In genomic region chr16:42808864-42809263, GRCm38 (mm10) we compare ENCODE assay signal across 14 mouse cellular contexts.
DNase-seq lines count a peak whose midpoint lies in the region; ATAC-seq and TF ChIP-seq lines count a peak whose summit lies in the region.
"Had no signal": no experiment of that assay in that cellular context is flagged by ENCODE, and none has a peak within 500 bp of the region (broad histone marks: within the 10 kb centered on the region; RNA-seq: fewer than 3 reads in every experiment).

No protein-coding gene starts in this region.

- WGBS in embryonic facial prominence, embryonic 14.5 days, result 37% methylated on average over 6 of the region's 6 CpGs
- 84% methylated on average over 6 of the region's 6 CpGs for WGBS in embryonic facial prominence, embryonic 10.5 days
- 43% methylated on average over 6 of the region's 6 CpGs for WGBS in kidney, adult 2 months

- TF ChIP-seq POLR2A in kidney, adult 2 months (IDR thresholded peaks at IDR 0.05; ENCODE audit: low read depth, low read length), result no peak
- no peak for TF ChIP-seq POLR2A in myocyte (IDR thresholded peaks at IDR 0.05; ENCODE audit: insufficient read length, low read depth)

- no peaks in the 10 kb centered on the region for H3K4me1 ChIP-seq in embryonic facial prominence, embryonic 14.5 days (ENCODE audit: control insufficient read depth, insufficient read depth, low read length)
- H3K4me1 ChIP-seq in embryonic facial prominence, embryonic 10.5 days, result no peaks in the 10 kb centered on the region
- no peaks in the 10 kb centered on the region for H3K4me1 ChIP-seq in kidney, adult 2 months (ENCODE audit: control insufficient read depth, insufficient read depth, low read length)
- H3K4me1 ChIP-seq: hindbrain, embryonic 12.5 days had no signal

- H3K27me3 ChIP-seq in embryonic facial prominence, embryonic 14.5 days (replicated peaks; ENCODE audit: control insufficient read depth, insufficient read depth, low read length), result no peaks in the 10 kb centered on the region
- no peaks in the 10 kb centered on the region for H3K27me3 ChIP-seq in embryonic facial prominence, embryonic 10.5 days (replicated peaks; ENCODE audit: low read depth, poor library complexity, severe bottlenecking)
- no peaks in the 10 kb centered on the region for H3K27me3 ChIP-seq in kidney, adult 2 months (replicated peaks; ENCODE audit: control insufficient read depth, insufficient read depth, low read length)
- no peaks in the 10 kb centered on the region for H3K27me3 ChIP-seq in myocyte (ENCODE audit: control insufficient read depth, insufficient read depth, insufficient read length)
- H3K27me3 ChIP-seq: hindbrain, embryonic 12.5 days had no signal

- H3K4me2 ChIP-seq in embryonic facial prominence, embryonic 14.5 days (ENCODE audit: low read depth, low read length), result no peak overlapping the region
- H3K4me2 ChIP-seq in myocyte (ENCODE audit: low read depth), result peak overlapping the region; percentile 12
- H3K4me2 ChIP-seq: hindbrain, embryonic 12.5 days; midbrain, embryonic 11.5 days had no signal

- H3K36me3 ChIP-seq in embryonic facial prominence, embryonic 14.5 days (ENCODE audit: control insufficient read depth, insufficient read depth, low read length), result no peaks in the 10 kb centered on the region
- H3K36me3 ChIP-seq in embryonic facial prominence, embryonic 10.5 days (replicated peaks), result no peaks in the 10 kb centered on the region
- no peaks in the 10 kb centered on the region for H3K36me3 ChIP-seq in kidney, adult 2 months (ENCODE audit: control insufficient read depth, insufficient read depth, low read length)
- H3K36me3 ChIP-seq in myocyte (ENCODE audit: control insufficient read depth, insufficient read depth), result no peaks in the 10 kb centered on the region
- H3K36me3 ChIP-seq: hindbrain, embryonic 12.5 days had no signal

- no peaks in the 10 kb centered on the region for H3K9me3 ChIP-seq in embryonic facial prominence, embryonic 14.5 days (ENCODE audit: control insufficient read depth, low read length)
- no peaks in the 10 kb centered on the region for H3K9me3 ChIP-seq in embryonic facial prominence, embryonic 10.5 days
- H3K9me3 ChIP-seq: hindbrain, embryonic 12.5 days had no signal

- no peak overlapping the region for H3K27ac ChIP-seq in embryonic facial prominence, embryonic 14.5 days (replicated peaks; ENCODE audit: low read depth, low read length)
- H3K27ac ChIP-seq in embryonic facial prominence, embryonic 10.5 days (replicated peaks), result no peak overlapping the region
- H3K27ac ChIP-seq in kidney, adult 2 months (ENCODE audit: insufficient read depth, low read depth, low read length), result no peak overlapping the region
- H3K27ac ChIP-seq: hindbrain, embryonic 12.5 days had no signal

- no peaks in the 10 kb centered on the region for H3K79me2 ChIP-seq in myocyte (ENCODE audit: control insufficient read depth, insufficient read depth)

- no peak overlapping the region for H3ac ChIP-seq in myocyte (ENCODE audit: control insufficient read depth, insufficient read length)

- peak; percentile 22; the same call in 1 of the 2 replicates for ATAC-seq in embryonic facial prominence, embryonic 14.5 days (ENCODE audit: low read depth)
- ATAC-seq: intestine, postnatal 0 days; liver, postnatal 0 days had no signal

- no peak overlapping the region for H3K4me3 ChIP-seq in embryonic facial prominence, embryonic 14.5 days (ENCODE audit: low read depth, low read length)
- no peak overlapping the region for H3K4me3 ChIP-seq in embryonic facial prominence, embryonic 10.5 days
- no peak overlapping the region for H3K4me3 ChIP-seq in kidney, adult 2 months (ENCODE audit: insufficient read depth, low read depth, low read length)
- H3K4me3 ChIP-seq in myocyte, result no peak overlapping the region
- H3K4me3 ChIP-seq: hindbrain, embryonic 12.5 days had no signal

- H3K9ac ChIP-seq in embryonic facial prominence, embryonic 14.5 days (ENCODE audit: low read depth, low read length), result no peak overlapping the region
- H3K9ac ChIP-seq: hindbrain, embryonic 12.5 days; liver, postnatal 0 days had no signal

- peak; percentile 73 for DNase-seq in embryonic facial prominence, embryonic 14.5 days (ENCODE audit: low spot score)
- DNase-seq in embryonic facial prominence, embryonic 10.5 days (ENCODE audit: low spot score), result no peak
- peak; percentile 11 for DNase-seq in kidney, adult 2 months
- no peak for DNase-seq in kidney, adult 8-10 months
- DNase-seq in lung, postnatal 10 days, result peak; percentile 33
- no peak for DNase-seq in lung, postnatal 25 days (ENCODE audit: low spot score)
- DNase-seq in urinary bladder, postnatal 25 days (ENCODE audit: low spot score), result no peak
- DNase-seq: adrenal gland, postnatal 36 days; B cell, adult 2 months; liver, postnatal 0 days had no signal

- no peak for TF ChIP-seq CTCF in kidney, adult 2 months (conservative IDR thresholded peaks at IDR 0.05; ENCODE audit: insufficient read depth, insufficient read length, low read depth, low read length)

TF ChIP-seq in myocyte, 11 proteins besides CTCF, POLR2A, EP300 and RAD21:
- TF ChIP-seq REST (IDR thresholded peaks at IDR 0.05; ENCODE audit: insufficient read depth, insufficient read length), result no peak
- no peak for TF ChIP-seq TCF12 (IDR thresholded peaks at IDR 0.05; ENCODE audit: insufficient read depth, poor library complexity, severe bottlenecking)
- TF ChIP-seq USF1 (IDR thresholded peaks at IDR 0.05; ENCODE audit: low read depth), result no peak
- TF ChIP-seq TCF3 (IDR thresholded peaks at IDR 0.05; ENCODE audit: insufficient read length, low read depth), result no peak
- no peak for TF ChIP-seq SRF (IDR thresholded peaks at IDR 0.05; ENCODE audit: control insufficient read depth, insufficient read length, low read depth)
- no peak for TF ChIP-seq MYOG (IDR thresholded peaks at IDR 0.05; ENCODE audit: control insufficient read depth in 1 of 3, insufficient read depth in 1 of 3, insufficient read length in 2 of 3, low read depth in 2 of 3)
- TF ChIP-seq E2F4 (IDR thresholded peaks at IDR 0.05; ENCODE audit: insufficient read depth), result no peak

Comparison
In these comparisons a context has a peak if more than half of its experiments do, and no peak if none do; other contexts are left out.
1. DNase-seq: peak in embryonic facial prominence, embryonic 14.5 days (single experiment), kidney, adult 2 months (single experiment) and lung, postnatal 10 days (single experiment); none in embryonic facial prominence, embryonic 10.5 days (single experiment), kidney, adult 8-10 months (0 of 2), lung, postnatal 25 days (single experiment) and urinary bladder, postnatal 25 days (single experiment).